Mouse (Mus musculus) C2C12 (cell line): ENCODE measurements around the gene Nars2.

Experiments used
- CTCF ChIP-seq: IDR thresholded peaks from one replicate; pipeline ENCODE4 v1.5.1; 2011; ENCODE audit not compliant: control insufficient read depth, insufficient read depth, insufficient read length
- MAX ChIP-seq: IDR thresholded peaks from one replicate; pipeline ENCODE4 v1.6.1; 2011; ENCODE audit warnings: mild to moderate bottlenecking, control low read depth
- USF1 ChIP-seq: IDR thresholded peaks from one replicate; pipeline ENCODE4 v1.6.1; 2011; ENCODE audit warnings: low read depth, mild to moderate bottlenecking, control low read depth, moderate library complexity

DNA sequence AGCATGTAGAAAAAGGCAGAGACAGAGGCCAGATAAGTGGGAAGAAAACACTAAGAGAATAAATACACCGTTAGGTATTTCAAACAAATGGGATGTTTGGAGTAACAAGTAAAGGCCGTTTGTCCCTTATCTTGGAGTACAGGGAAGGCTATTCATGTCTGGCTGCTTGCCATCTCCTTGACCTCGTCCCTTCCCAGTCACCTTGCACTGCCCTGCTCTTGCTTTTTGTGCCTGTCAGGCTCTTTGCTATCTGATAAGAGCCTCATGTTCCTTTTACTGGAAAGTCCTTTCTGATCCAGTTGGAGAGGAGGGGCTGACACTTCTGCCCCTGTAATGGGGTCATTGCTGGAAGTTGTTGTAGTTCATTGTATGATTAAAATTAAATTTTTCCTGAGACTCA, 61.7 kb downstream of the Nars2 start:
- no peak for TF ChIP-seq CTCF
- no peak for TF ChIP-seq MAX
- no peak for TF ChIP-seq USF1
